Mouse (Mus musculus) heart, postnatal 14 days (tissue): Measurements from ENCODE around the gene Flt4. TPM values are rescaled to one million over a fixed set of nuclear protein-coding genes. Genes with fewer than 3 reads are reported as not detected.

ENCODE experiments used
- DNase-seq, 2 experiments: peaks; one replicate each; pipeline ENCODE4 v3.0.0; 2021 to 2022
- intact Hi-C: fragments of 180-260 bp; cut with DNase I; formaldehyde crosslinking; loops from one replicate; pipeline ENCODE4 v1.15.1; 2025
- total RNA-seq, 2 experiments: library from RNA; stranded (reverse); gene quantifications; 2 replicates each; pipeline ENCODE4 v1.2.3; 2021

The Flt4 gene
- total RNA-seq, 2 experiments from 2014 or later, result 11.1 to 11.6 TPM

GRCm38 (mm10) chr11:49636449-49636848 lies 27.4 kb downstream of the Flt4 start:
- intact Hi-C loops, result no loop called here
- peak in 1 of 2 experiments; percentile 31 for DNase-seq

- intact Hi-C loops, result no loop called here
- DNase-seq, result no peak
Measured at GRCm38 (mm10) chr11:49645677-49646076, 36.6 kb downstream of the Flt4 start.

- no peak for DNase-seq
Measured at GRCm38 (mm10) chr11:49650113-49650993, 41.3 kb downstream of the Flt4 start.

GRCm38 (mm10) chr11:49650994-49651761 lies 42.1 kb downstream of the Flt4 start:
- intact Hi-C loops, result loop anchor here (5.0 kb wide), 4 partner anchors 61 to 306 kb away; partner anchors contain the start of genes Cnot6 and Mapk9
- DNase-seq, result no peak

More at GRCm38 (mm10) chr11:49650113-49650993, 41.3 kb downstream of the Flt4 start:
- intact Hi-C loops, result loop anchor here (5.0 kb wide), 4 partner anchors 62 to 307 kb away; partner anchors contain the start of genes Cnot6 and Mapk9

GRCm38 (mm10) chr11:49651762-49652322 lies 42.8 kb downstream of the Flt4 start:
- intact Hi-C loops, result loop anchor here (2.0 to 5.0 kb wide), 5 partner anchors 60 to 305 kb away; partner anchors contain the start of genes Cnot6 and Mapk9
- DNase-seq, result no peak

GRCm38 (mm10) chr11:49652401-49653078 lies 43.5 kb downstream of the Flt4 start:
- DNase-seq, result peak; percentile 87 to 93
- intact Hi-C loops, result loop anchor here (2.0 to 5.0 kb wide), 5 partner anchors 60 to 305 kb away; partner anchors contain the start of genes Cnot6 and Mapk9

GRCm38 (mm10) chr11:49653079-49653408 lies 44.0 kb downstream of the Flt4 start:
- no peak for DNase-seq
- intact Hi-C loops, result loop anchor here (2.0 to 5.0 kb wide), 5 partner anchors 59 to 304 kb away; partner anchors contain the start of genes Cnot6 and Mapk9

- intact Hi-C loops, result loop anchor here (5.0 kb wide), 4 partner anchors 58 to 303 kb away; partner anchors contain the start of genes Cnot6 and Mapk9
- DNase-seq, result no peak
Measured at GRCm38 (mm10) chr11:49654651-49655050, 45.6 kb downstream of the Flt4 start.

- intact Hi-C loops, result no loop called here
- no peak for DNase-seq
Measured at GRCm38 (mm10) chr11:49655501-49655900, 46.4 kb downstream of the Flt4 start.

GRCm38 (mm10) chr11:49658065-49658464 lies 49.0 kb downstream of the Flt4 start:
- peak in 1 of 2 experiments; percentile 27 for DNase-seq
- intact Hi-C loops, result no loop called here

- intact Hi-C loops, result no loop called here
- peak in 1 of 2 experiments; percentile 28 for DNase-seq
Measured at GRCm38 (mm10) chr11:49658791-49659469, 49.9 kb downstream of the Flt4 start.

- DNase-seq, result no peak
- intact Hi-C loops, result no loop called here
Measured at GRCm38 (mm10) chr11:49659470-49659799, 50.4 kb downstream of the Flt4 start.

GRCm38 (mm10) chr11:49662292-49662780 lies 53.3 kb downstream of the Flt4 start:
- no peak for DNase-seq
- intact Hi-C loops, result no loop called here

GRCm38 (mm10) chr11:49663310-49663709 lies 54.2 kb downstream of the Flt4 start, which contains the start of gene Scgb3a1:
Gene Scgb3a1, plus strand, starts transcription at chr11:49663610.
- no peak for DNase-seq
- intact Hi-C loops, result no loop called here

- no peak for DNase-seq
- intact Hi-C loops, result no loop called here
Measured at GRCm38 (mm10) chr11:49664262-49665140, 55.4 kb downstream of the Flt4 start.

- DNase-seq, result no peak
- intact Hi-C loops, result no loop called here
Measured at GRCm38 (mm10) chr11:49665462-49665861, 56.4 kb downstream of the Flt4 start.

- intact Hi-C loops, result no loop called here
- no peak for DNase-seq
Measured at GRCm38 (mm10) chr11:49673433-49673832, 64.4 kb downstream of the Flt4 start.

- peak in 1 of 2 experiments; percentile 16 for DNase-seq
- intact Hi-C loops, result no loop called here
Measured at GRCm38 (mm10) chr11:49684237-49684973, 75.3 kb downstream of the Flt4 start.
